Mouse (Mus musculus) heart, embryonic 14.5 days (tissue): ENCODE results near the gene Myh15. TPM values are rescaled to one million over a fixed set of nuclear protein-coding genes. Genes with fewer than 3 reads are reported as not detected.

Source experiments
- ATAC-seq: fragments of 200-750 bp; cut with Nextera tagmentation; 2 replicates; pipeline ENCODE4 v1.8.0; 2017; ENCODE audit warnings: low read depth, moderate TSS enrichment; ENCODE audit not compliant: insufficient number of reproducible peaks, insufficient read depth, low FRiP score
- H3K27ac ChIP-seq, 2 experiments: fragments of 200-500 bp in 1 of 2; fragments of 300-500 bp in 1 of 2; sonication (generic) in 1 of 2; replicated peaks in 1 of 2; 2 replicates each; pipeline ENCODE4 v1.5.1; 2012 to 2014; ENCODE audit warnings: low read depth in 2 of 2, low read length in 2 of 2, control low read depth in 1 of 2, mild to moderate bottlenecking in 1 of 2, mixed read lengths in 1 of 2; ENCODE audit not compliant: control insufficient read depth in 1 of 2, insufficient read depth in 1 of 2
- H3K27me3 ChIP-seq: fragments of 300-500 bp; sonication (generic); 2 replicates; pipeline ENCODE4 v1.6.1; 2014; ENCODE audit warnings: mild to moderate bottlenecking, low read length, control low read depth; ENCODE audit not compliant: control insufficient read depth, insufficient read depth
- H3K36me3 ChIP-seq: fragments of 300-500 bp; sonication (generic); 2 replicates; pipeline ENCODE4 v1.6.1; 2014; ENCODE audit warnings: mild to moderate bottlenecking, control low read depth, low read length, mixed read lengths; ENCODE audit not compliant: control insufficient read depth, insufficient read depth
- H3K4me1 ChIP-seq, 2 experiments: fragments of 200-500 bp in 1 of 2; fragments of 300-500 bp in 1 of 2; sonication (generic) in 1 of 2; 2 replicates each; pipeline ENCODE4 v1.6.1; 2012 to 2014; ENCODE audit warnings: low read length in 2 of 2, control low read depth in 1 of 2, mixed read lengths in 1 of 2; ENCODE audit not compliant: control insufficient read depth in 2 of 2, insufficient read depth in 2 of 2
- H3K4me2 ChIP-seq: fragments of 300-500 bp; sonication (generic); 2 replicates; pipeline ENCODE4 v1.6.1; 2014; ENCODE audit warnings: mild to moderate bottlenecking, low read length
- H3K4me3 ChIP-seq, 2 experiments: fragments of 200-500 bp in 1 of 2; fragments of 300-500 bp in 1 of 2; sonication (generic) in 1 of 2; 2 replicates each; pipeline ENCODE4 v1.5.1; 2012 to 2014; ENCODE audit warnings: low read length in 2 of 2, mild to moderate bottlenecking in 2 of 2, control low read depth in 1 of 2, low read depth in 1 of 2, moderate library complexity in 1 of 2; ENCODE audit not compliant: control insufficient read depth in 1 of 2, insufficient read depth in 1 of 2
- H3K9ac ChIP-seq: fragments of 300-500 bp; sonication (generic); 2 replicates; pipeline ENCODE4 v1.6.1; 2014; ENCODE audit warnings: mild to moderate bottlenecking, low read length
- H3K9me3 ChIP-seq: fragments of 300-500 bp; sonication (generic); 2 replicates; pipeline ENCODE4 v1.6.1; 2016; ENCODE audit warnings: low read length, control low read depth; ENCODE audit not compliant: control insufficient read depth
- WGBS: fragments of 180-500 bp; shearing (Covaris S2); extraction: QIAGEN DNeasy Blood & Tissue Kit; methylation state at CpG from one replicate; pipeline ENCODE4 v1.1.7; 2014; 5-methylcytosine and 5-hydroxymethylcytosine counted together
- polyA plus RNA-seq: library from polyadenylated mRNA; unstranded; fragments of >200 nt; fragmentation: Nextera tagmentation; extraction: Ambion mirVana; gene quantifications from 2 replicates; pipeline ENCODE4 v1.2.1, GENCODE M21; 2014

Gene Myh15
- polyA plus RNA-seq, 1 experiment from 2014 or later = not detected

DNA sequence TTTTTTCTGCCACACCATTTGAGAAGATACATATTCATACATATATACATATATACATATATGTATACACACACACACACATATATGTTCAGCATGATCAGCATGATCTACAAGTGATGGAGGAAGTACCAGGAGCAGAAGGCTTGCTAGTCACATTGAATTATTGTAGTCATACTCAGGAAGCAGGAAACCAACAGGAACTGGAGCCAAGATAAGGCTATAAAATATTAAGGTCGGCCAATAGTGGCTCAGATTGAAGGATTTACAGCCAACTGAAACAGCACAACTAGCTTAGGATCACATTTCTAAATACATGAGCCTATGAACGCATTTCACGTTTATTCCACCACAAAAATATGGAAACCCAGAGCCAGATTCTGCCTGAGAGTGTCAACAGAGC, 14.0 kb downstream of the Myh15 start:
- Histone ChIP-seq H3K27ac (no peak overlapping the region), H3K4me1 (no peaks in the 10 kb centered on the region), H3K9me3 (no peaks in the 10 kb centered on the region), H3K9ac (no peak overlapping the region), H3K4me2 (no peak overlapping the region), H3K4me3 (no peak overlapping the region), H3K36me3 (no peaks in the 10 kb centered on the region), H3K27me3 (no peaks in the 10 kb centered on the region)
- no peak for ATAC-seq
- 67% methylated on average over 3 of the region's 3 CpGs for whole genome bisulfite sequencing

DNA sequence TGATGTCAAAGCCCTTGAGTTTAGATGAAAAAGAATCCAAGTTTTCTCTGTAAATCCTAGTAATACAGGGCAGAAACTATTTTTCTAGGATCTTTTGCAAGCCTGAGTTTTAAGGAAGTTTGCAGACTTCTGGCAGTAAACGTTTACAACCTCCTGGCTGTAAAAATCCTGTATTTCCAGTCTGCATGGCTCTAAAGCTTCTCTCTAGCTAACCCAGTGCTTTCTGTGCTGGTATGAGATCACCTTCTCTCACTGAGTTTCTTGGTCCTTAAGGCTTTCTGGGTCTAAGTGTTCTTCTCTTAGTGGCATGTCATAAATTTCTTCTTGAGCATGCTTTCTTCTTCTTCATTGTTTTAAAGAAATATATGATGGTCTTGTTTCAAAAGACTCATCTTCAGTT, 70.7 kb downstream of the Myh15 start:
- Histone ChIP-seq H3K27ac (no peak overlapping the region), H3K36me3 (no peaks in the 10 kb centered on the region), H3K9me3 (no peaks in the 10 kb centered on the region), H3K27me3 (no peaks in the 10 kb centered on the region), H3K4me2 (no peak overlapping the region), H3K9ac (no peak overlapping the region), H3K4me3 (no peak overlapping the region), H3K4me1 (no peaks in the 10 kb centered on the region)
- ATAC-seq = no peak
- WGBS = 53% methylated on average over 1 of the region's 1 CpGs

DNA sequence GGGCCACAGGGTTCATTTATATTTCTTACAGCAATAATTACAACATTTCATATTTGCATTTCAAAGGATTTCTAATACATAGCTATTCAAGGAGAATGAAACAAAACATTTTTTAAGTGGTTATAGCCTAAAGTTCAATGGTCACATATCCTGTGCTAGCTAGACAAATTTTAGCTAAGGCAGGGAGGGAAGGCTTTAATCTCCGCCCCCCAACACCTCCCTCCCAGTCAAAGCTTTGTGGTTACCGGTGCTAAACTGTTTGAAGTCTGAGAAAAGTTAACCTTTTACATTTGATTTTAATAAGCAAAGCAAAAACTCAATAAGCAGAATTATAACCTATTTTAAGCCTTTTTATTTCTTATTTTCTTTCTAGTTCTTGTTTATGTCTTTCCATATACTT, 98.9 kb downstream of the Myh15 start:
- WGBS = 83% methylated on average over 2 of the region's 2 CpGs
- no peak overlapping the region for H3K4me3 ChIP-seq
- no peak overlapping the region for H3K27ac ChIP-seq
- ATAC-seq = no peak
- no peaks in the 10 kb centered on the region for H3K4me1 ChIP-seq
- no peaks in the 10 kb centered on the region for H3K36me3 ChIP-seq
- H3K9me3 ChIP-seq = no peaks in the 10 kb centered on the region
- H3K4me2 ChIP-seq = no peak overlapping the region
- H3K9ac ChIP-seq = no peak overlapping the region
- no peaks in the 10 kb centered on the region for H3K27me3 ChIP-seq

- ATAC-seq = no peak
- WGBS = 35% methylated on average over 7 of the region's 7 CpGs
- no peak overlapping the region for H3K4me3 ChIP-seq
- no peaks in the 10 kb centered on the region for H3K4me1 ChIP-seq
- no peaks in the 10 kb centered on the region for H3K36me3 ChIP-seq
- no peaks in the 10 kb centered on the region for H3K27me3 ChIP-seq
- no peaks in the 10 kb centered on the region for H3K9me3 ChIP-seq
- no peak overlapping the region for H3K4me2 ChIP-seq
- no peak overlapping the region for H3K9ac ChIP-seq
- no peak overlapping the region for H3K27ac ChIP-seq
Observed at GRCm38 (mm10) chr16:49164349-49165137, 107.3 kb downstream of the Myh15 start.

DNA sequence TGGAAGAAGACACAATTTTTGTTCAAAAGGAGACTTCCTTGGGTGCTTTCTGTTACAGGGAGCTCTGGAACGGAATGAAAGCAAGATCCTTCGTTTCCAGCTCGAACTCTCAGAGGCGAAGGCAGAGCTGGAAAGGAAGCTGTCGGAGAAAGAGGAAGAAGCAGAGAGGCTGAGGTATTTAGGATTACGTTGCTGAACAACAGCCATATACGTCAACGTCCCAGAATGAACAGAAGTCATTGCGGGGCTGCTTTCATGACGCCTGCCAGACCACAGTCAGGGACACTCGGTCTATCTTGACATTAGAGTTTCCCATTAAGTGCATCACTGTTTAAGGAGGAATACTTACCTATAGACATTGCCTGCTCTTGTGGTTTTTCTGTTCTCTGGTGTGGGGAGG, 108.4 kb downstream of the Myh15 start:
- Histone ChIP-seq H3K27me3 (no peaks in the 10 kb centered on the region), H3K9me3 (no peaks in the 10 kb centered on the region), H3K9ac (no peak overlapping the region), H3K4me3 (no peak overlapping the region), H3K36me3 (no peaks in the 10 kb centered on the region), H3K4me2 (no peak overlapping the region), H3K27ac (no peak overlapping the region), H3K4me1 (no peaks in the 10 kb centered on the region)
- 74% methylated on average over 11 of the region's 11 CpGs for WGBS
- no peak for ATAC-seq

DNA sequence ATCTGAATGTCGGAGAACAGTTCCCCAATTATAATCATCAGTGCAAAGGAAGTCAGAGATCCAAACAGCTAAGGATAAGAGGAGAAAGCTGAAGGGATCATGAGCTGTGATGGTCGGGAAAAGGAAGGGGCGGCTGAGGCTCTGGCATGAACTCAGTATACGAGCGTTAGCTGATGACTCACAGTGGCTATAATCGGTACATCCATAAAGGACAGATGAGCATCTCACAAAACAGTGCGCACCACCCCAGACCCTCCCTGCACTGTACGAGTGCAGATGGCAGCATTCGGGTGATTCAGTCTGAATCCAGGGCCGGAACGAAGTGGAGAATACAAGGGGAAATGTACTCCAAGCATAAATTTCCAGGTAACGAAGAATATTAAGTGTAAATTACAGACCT, 110.0 kb downstream of the Myh15 start:
- Histone ChIP-seq H3K4me3 (no peak overlapping the region), H3K9ac (no peak overlapping the region), H3K36me3 (no peaks in the 10 kb centered on the region), H3K9me3 (no peaks in the 10 kb centered on the region), H3K4me1 (no peaks in the 10 kb centered on the region), H3K27me3 (no peaks in the 10 kb centered on the region), H3K27ac (no peak overlapping the region), H3K4me2 (no peak overlapping the region)
- no peak for ATAC-seq
- WGBS = 84% methylated on average over 12 of the region's 12 CpGs

GRCm38 (mm10) chr16:49175077-49175476, 117.8 kb downstream of the Myh15 start:
- no peaks in the 10 kb centered on the region for H3K27me3 ChIP-seq
- H3K9ac ChIP-seq = no peak overlapping the region
- ATAC-seq = no peak
- H3K4me3 ChIP-seq = no peak overlapping the region
- no peak overlapping the region for H3K27ac ChIP-seq
- H3K9me3 ChIP-seq = no peaks in the 10 kb centered on the region
- no peaks in the 10 kb centered on the region for H3K36me3 ChIP-seq
- H3K4me1 ChIP-seq = no peaks in the 10 kb centered on the region
- no peak overlapping the region for H3K4me2 ChIP-seq
- WGBS = 85% methylated on average over 1 of the region's 1 CpGs
